Mouse (Mus musculus) cerebellum, postnatal 36 days (tissue): ENCODE results near the gene Cradd.

ENCODE experiments used
- DNase-seq, 2 experiments: peaks; one replicate each; pipeline ENCODE4 v3.0.0; 2021 to 2022; ENCODE audit warnings: mixed read lengths in 2 of 2

Cradd gene

DNA sequence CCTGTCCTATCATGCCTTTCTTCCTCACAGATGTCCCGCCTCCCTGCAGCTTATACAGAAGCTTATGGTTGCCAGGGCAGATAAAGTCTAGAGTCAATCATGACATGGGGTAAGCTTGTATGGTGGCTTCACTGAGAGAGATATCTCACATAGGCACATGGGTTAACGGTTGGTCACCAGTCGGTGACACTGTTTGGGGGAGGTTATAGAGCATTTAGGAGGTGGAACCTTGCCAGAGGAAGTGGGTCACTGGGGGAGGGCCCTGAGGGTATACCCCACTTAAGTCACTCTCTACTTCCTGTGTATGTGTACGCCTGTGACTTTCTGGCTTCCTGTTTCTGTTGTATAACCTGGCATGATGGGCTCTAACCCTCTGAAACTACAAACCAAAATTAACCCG is 128.2 kb downstream of the Cradd start:
- no peak for DNase-seq

DNA sequence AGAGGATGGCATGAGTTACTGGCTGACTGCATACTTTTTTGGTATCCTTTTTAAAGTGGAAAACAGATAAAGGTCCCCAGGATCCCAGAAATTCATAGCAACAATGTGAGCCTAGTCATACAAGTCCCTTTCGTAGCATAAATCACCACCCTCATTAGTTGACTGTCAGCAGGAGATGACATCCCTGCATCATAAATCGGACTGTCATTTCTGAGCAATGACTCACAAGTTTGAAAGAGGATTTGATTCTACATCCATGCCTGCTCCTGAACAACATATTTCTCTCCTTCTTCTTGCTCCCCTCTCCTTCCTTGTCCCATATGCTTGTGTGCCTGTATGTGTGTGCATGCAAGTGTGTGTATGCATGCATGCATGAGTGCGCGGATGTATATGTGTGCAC is 129.2 kb downstream of the Cradd start:
- DNase-seq, result no peak

DNA sequence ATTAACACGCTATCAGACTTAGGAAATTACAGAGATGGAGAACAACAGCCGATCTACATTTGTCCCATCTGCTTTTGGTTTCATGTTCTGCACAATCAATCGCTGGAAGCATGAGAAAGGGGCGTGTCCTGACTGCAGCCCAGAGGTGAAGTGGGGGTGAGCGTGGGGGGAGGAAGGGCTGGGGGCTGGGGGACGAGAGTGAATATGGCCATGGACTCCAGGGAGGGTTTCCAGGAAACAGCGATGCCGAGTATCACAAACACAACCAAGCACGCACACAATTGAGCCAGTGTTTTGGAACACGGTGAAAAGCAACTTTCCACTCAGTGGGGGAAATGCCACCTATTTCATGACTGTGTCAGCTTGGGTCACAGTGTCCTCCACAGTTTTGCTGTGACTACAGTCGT is 130.1 kb downstream of the Cradd start:
- no peak for DNase-seq

GRCm38 (mm10) chr10:95191881-95192280 is 132.1 kb downstream of the Cradd start:
- DNase-seq, result no peak

GRCm38 (mm10) chr10:95191151-95191655 is 132.7 kb downstream of the Cradd start:
- DNase-seq, result no peak

DNA sequence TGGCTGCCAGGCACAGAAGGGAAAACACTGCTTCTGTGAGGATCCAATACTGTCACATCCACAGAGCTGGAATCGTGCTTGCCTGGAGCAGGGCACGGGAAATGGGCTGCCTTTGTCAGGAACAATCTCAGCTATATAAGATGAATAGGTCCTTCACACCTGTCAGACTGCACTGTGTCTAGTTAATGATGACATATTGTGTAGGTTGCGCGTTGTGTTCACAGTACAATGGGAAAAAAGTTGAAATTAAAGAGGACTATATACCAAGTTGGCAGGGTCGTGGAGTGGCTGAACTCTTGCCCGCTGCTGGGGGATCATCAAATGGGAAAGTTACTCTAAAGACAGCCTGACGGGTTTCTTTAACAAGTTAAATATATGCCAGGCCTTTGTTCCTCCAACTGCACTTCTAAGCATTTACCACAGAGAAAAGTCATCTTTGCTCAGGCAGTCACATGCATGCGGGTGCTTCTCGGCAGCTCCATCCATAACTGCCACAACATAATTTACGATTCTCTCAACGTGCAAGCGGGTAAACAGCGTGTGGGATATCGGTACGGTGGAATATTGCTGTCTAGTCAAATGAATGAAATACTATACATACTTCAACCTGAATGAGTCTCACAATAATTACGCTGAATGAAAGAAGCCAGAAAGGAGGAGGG is 134.3 kb downstream of the Cradd start:
- DNase-seq, result no peak

- DNase-seq, result no peak
Measured at GRCm38 (mm10) chr10:95184210-95184609, 139.7 kb downstream of the Cradd start.

GRCm38 (mm10) chr10:95183051-95183450 is 140.9 kb downstream of the Cradd start:
- DNase-seq, result peak; percentile 67 to 72

- DNase-seq, result no peak
Measured at GRCm38 (mm10) chr10:95182405-95182804, 141.5 kb downstream of the Cradd start.

- no peak for DNase-seq
Measured at GRCm38 (mm10) chr10:95181553-95181952, 142.4 kb downstream of the Cradd start.

- DNase-seq, result no peak
Measured at GRCm38 (mm10) chr10:95180900-95181299, 143.0 kb downstream of the Cradd start.

DNA sequence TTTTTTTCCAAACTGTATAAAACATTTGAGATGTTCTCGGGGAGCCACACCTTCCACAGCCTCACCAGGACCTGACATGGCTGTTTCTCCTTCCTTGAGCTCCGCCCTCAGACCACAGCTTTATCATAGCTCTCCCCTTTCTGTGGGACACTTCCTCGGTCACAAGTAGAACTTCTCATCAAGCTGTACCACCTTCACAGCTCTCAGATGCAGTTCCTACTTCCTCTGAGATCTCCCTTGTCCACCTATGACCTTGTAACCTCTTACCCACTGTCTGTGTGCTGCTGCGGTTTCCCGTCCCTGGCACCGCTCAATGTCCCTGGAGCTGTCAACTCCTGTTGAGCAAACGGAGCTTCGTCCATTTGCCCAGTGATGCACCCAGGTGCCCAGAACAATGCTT is 143.8 kb downstream of the Cradd start:
- DNase-seq, result no peak

GRCm38 (mm10) chr10:95178785-95179184 is 145.1 kb downstream of the Cradd start:
- DNase-seq, result no peak

DNA sequence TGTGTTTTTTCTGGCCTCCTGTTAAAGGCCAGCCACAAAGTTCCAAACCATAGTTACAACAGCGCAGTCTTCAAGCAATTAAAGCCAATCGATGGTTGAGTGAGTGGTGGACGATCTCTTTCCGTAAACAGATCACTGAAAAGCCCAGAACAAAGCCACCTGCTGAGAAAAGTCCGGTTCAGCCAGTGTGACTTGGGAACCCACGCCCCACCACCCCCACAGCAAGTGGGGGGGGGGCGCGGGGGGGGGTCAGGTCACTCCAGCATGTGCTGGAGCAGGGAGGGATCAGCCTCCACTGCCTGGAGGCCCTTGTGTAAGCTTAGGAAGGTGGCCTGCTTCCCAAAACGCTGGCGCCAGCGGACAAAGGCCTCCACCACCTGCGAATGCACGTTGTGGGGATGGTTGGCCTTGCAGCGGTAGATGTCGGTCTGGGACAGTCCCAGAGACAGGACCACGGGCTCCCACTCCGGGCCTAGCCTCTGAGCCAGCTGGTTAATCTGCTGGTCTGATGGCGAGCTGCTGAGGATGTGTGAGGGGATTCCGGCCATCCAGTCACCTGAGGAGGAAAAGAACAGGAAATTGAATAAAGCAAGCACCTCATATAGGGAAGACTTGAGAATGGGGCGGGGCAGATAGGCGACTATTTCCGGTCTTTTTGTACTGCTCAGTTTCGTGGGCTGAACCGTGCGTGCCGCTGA is 148.4 kb downstream of the Cradd start:
- no peak for DNase-seq

- no peak for DNase-seq
Measured at GRCm38 (mm10) chr10:95174260-95174659, 149.7 kb downstream of the Cradd start.

DNA sequence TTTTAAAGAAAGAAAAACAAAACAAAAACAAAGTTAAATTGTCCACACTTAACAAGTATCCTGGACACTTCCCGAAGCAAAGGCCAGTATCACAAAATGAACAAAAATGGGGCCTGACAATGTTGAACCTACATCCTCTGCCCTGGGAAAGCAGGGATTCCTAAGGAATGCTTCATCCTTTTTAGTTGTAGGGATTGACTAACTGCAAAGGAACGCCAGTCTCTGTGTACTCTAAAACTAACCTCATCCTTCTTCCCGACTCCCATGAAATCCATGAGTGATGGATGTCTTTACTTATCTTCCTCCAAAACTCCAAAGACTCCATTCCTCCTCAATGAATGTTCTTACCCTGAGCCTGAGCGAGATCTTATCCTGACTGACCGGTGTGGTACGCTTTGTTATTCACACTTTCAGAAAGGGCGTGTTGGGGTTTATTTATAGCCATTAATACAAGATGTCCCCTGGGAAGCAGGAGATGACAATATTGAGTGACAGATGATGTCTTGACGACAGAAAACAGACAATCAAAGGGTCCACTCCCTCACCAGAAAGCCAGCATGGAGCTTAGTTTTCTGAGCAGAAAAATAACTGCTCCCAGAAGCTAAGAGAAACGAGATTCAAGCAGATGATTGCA is 153.1 kb downstream of the Cradd start:
- no peak for DNase-seq

- DNase-seq, result no peak
Measured at GRCm38 (mm10) chr10:95164949-95165348, 159.0 kb downstream of the Cradd start.

DNA sequence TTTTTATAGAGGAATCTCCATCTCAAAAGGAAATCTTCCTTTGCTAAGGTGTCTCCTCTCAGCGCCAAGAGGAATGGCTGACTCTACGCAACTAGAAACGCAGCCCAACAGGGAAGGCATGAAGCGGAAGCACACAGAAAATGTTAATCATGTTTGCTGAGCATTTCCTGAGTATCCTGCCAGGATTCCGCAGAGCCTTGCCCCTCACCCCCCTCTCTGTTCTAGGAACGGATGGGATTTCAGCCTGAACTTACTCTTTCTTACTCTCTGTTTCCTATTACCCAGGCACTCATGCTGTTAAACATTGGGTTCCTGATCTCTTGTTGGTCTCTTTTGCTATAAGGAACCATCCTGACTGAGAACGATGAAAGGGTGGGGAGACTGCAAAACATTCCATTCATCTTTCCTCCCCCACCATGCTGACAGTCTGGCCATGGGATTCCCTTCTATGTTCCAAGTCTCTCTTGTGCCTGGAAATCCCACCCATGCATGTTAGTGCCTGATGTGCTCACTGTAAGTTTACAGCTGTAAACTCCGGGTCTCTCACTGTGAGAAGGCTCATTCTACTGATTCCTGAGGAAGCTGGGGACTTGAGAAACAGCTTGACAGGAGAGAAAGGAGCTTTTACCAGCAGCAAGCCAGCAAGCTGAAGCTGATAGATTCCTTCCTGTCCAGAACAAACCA is 161.1 kb downstream of the Cradd start:
- no peak for DNase-seq

GRCm38 (mm10) chr10:95159675-95160256 is 164.2 kb downstream of the Cradd start:
- no peak for DNase-seq

GRCm38 (mm10) chr10:95156410-95156809 is 167.5 kb downstream of the Cradd start:
- DNase-seq, result no peak

DNA sequence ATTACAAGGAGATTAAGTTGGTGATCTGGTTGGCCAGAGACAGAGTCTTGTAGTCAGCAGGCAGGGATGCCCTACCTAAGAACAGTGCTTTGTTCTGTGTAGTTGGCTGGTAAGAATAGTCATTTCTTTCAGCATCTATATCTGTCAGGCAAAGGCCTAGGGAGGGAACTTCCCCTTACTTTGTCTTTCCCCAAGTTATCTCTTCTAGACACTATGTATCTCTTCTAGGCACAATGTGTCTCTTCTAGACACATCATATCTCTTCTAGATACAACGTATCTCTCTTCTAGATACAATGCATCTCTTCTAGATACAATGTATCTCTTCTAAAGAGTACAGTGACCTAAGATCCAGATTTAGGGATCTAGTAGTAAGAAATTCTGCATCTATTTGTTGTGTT is 169.3 kb downstream of the Cradd start:
- DNase-seq, result no peak

DNA sequence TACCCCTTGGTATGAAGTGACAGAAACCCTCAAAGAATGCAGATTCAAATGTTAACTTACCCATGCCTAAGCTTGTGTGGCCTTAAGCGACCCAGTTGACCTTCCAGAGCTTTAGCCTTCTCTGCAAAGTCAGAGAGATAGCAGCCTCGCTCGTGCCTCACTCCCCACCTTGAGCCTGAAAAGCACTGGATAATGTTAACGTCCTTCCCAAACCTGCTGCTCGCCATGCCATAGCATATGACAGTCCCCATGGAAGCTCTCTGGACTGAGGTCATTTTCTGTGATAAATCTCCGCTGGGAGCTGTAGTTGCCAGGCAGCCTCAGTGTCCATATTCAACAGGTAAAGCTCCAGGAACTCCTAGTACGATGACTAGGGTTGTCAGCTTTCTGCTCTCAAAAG is 170.7 kb downstream of the Cradd start:
- DNase-seq, result no peak

DNA sequence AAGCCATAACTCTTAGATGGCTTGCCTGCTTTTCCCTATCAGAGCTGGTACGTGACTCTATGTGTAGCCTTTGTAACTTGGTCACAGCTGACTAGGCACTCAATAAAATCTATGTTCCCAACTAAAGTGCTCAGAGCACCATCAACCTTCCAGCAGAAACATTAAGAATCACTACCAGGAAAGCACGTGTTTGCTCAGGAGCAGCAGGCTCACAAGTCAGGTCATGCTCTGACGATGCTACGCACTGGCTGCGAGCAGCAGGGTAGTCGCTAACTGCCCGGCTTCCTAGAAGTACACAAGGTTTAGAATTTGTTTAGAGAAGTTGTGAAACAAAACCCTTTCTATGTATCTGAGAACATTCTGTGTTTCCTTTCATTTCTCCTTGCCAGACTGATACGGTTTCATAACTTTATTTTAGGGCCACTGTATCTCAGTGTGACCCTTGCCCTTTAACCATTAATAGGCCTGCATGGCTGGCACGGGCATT is 171.4 kb downstream of the Cradd start:
- no peak for DNase-seq
